Comparison of ENCODE assay signal across 8 mouse cellular contexts in genomic region chr14:73509765-73510423, GRCm38 (mm10). TPM values are rescaled to one million over a fixed set of nuclear protein-coding genes. Genes with fewer than 3 reads are reported as not detected.
DNase-seq lines count a peak whose midpoint lies in the region; ATAC-seq lines count a peak whose summit lies in the region.

Gene Med4, plus strand, starts transcription at chr14:73510025.

- H3K9me3 ChIP-seq in hindbrain, embryonic 14.5 days (ENCODE audit: control insufficient read depth, low read length) = no peaks in the 10 kb centered on the region

- peaks cover 10% of the 10 kb centered on the region for H3K4me1 ChIP-seq in hindbrain, embryonic 14.5 days (replicated peaks; ENCODE audit: control insufficient read depth, insufficient read depth, low read length)

- H3K4me3 ChIP-seq in hindbrain, embryonic 14.5 days (replicated peaks; ENCODE audit: low read length) = peak within 1 kb of the TSS; percentile 78

- H3K27ac ChIP-seq in hindbrain, embryonic 14.5 days = no peak within 1 kb of the TSS

- H3K36me3 ChIP-seq in hindbrain, embryonic 14.5 days (replicated peaks; ENCODE audit: control insufficient read depth, insufficient read depth) = peaks cover 20% of the 10 kb centered on the region

- no peaks in the 10 kb centered on the region for H3K27me3 ChIP-seq in hindbrain, embryonic 14.5 days (ENCODE audit: control insufficient read depth, insufficient read depth, low read length)

- peak within 1 kb of the TSS; percentile 85 for H3K9ac ChIP-seq in hindbrain, embryonic 14.5 days

- peak; percentile 96 for ATAC-seq in hindbrain, embryonic 14.5 days (ENCODE audit: low FRiP score)

- peak within 1 kb of the TSS; percentile 82 for H3K4me2 ChIP-seq in hindbrain, embryonic 14.5 days (replicated peaks)

- under 1% methylated on average over 41 of the region's 41 CpGs for WGBS in hindbrain, embryonic 14.5 days

- peak; percentile 96 for DNase-seq in R1 (ENCODE audit: low read depth, low spot score)
- DNase-seq in cerebellum, postnatal 25 days = peak; percentile 97 to 98
- peak; percentile 97 to 98 for DNase-seq in frontal cortex, postnatal 25 days (ENCODE audit: low spot score in 2 of 2)
- DNase-seq in hindbrain, embryonic 14.5 days (ENCODE audit: low spot score) = peak; percentile 99
- peak; percentile 94 to 98 for DNase-seq in layer of hippocampus, postnatal 36 days
- peak; percentile 97 for DNase-seq in lung, postnatal 36 days
- DNase-seq in retina, postnatal 1 day = peak; percentile 98
- peak; percentile 91 to 92 for DNase-seq in urinary bladder, adult 18-20 months (ENCODE audit: low spot score in 2 of 2)

RNA-seq across cellular contexts. Expression of gene Med4, which starts in this region (rescaled TPM):
- polyA plus RNA-seq in hindbrain, embryonic 14.5 days (2014; fragmentation: Nextera tagmentation; extraction: Ambion mirVana) = 63.9 and 67.8 TPM in 2 replicates
- total RNA-seq in layer of hippocampus, postnatal 36 days (2021) = 10 to 100 TPM; 30.0 to 31.6 TPM
